In genomic region chr14:27192450-27192849, GRCm38 (mm10) we compare ENCODE assay signal across 8 mouse cellular contexts.
DNase-seq lines count a peak whose midpoint lies in the region; ATAC-seq and TF ChIP-seq lines count a peak whose summit lies in the region.

No protein-coding gene starts in this region.

- no peaks in the 10 kb centered on the region for H3K27me3 ChIP-seq in liver, postnatal 0 days (ENCODE audit: insufficient read depth, low read length)
- H3K27me3 ChIP-seq in stomach, postnatal 0 days (ENCODE audit: control insufficient read depth, insufficient read depth, low read length) = no peaks in the 10 kb centered on the region

- peak; percentile 55 for ATAC-seq in liver, postnatal 0 days
- ATAC-seq in stomach, postnatal 0 days (ENCODE audit: low FRiP score, low TSS enrichment) = no peak

- no peak for TF ChIP-seq EP300 in liver, postnatal 0 days (IDR thresholded peaks at IDR 0.05; ENCODE audit: low read depth)
- TF ChIP-seq EP300 in stomach, postnatal 0 days (optimal IDR thresholded peaks at IDR 0.05) = no peak

- no peaks in the 10 kb centered on the region for H3K9me3 ChIP-seq in liver, postnatal 0 days (ENCODE audit: low read length)
- no peaks in the 10 kb centered on the region for H3K9me3 ChIP-seq in stomach, postnatal 0 days (ENCODE audit: control insufficient read depth, low read length)

- H3K36me3 ChIP-seq in liver, postnatal 0 days (replicated peaks; ENCODE audit: insufficient read depth, low read length) = no peaks in the 10 kb centered on the region
- H3K36me3 ChIP-seq in stomach, postnatal 0 days (ENCODE audit: control insufficient read depth, insufficient read depth, low read length) = no peaks in the 10 kb centered on the region

- intact Hi-C loops in gastrocnemius, adult 2 months (cut with DNase I) = loop anchor here (1.0 kb wide), 1 partner anchor 38 kb away; no protein-coding TSS in a partner anchor
- intact Hi-C loops in gastrocnemius, postnatal 36 days (cut with DNase I) = no loop called here

- H3K27ac ChIP-seq in gastrocnemius, adult 2 months = no peak overlapping the region
- no peak overlapping the region for H3K27ac ChIP-seq in liver, postnatal 0 days (ENCODE audit: low read depth)
- no peak overlapping the region for H3K27ac ChIP-seq in stomach, postnatal 0 days (replicated peaks)

- H3K9ac ChIP-seq in liver, postnatal 0 days (replicated peaks) = no peak overlapping the region
- H3K9ac ChIP-seq in stomach, postnatal 0 days (ENCODE audit: low read length) = no peak overlapping the region

- whole genome bisulfite sequencing in liver, postnatal 0 days (ENCODE audit: insufficient replicate concordance) = 31% methylated on average over 3 of the region's 3 CpGs
- WGBS in stomach, postnatal 0 days = 23% methylated on average over 3 of the region's 3 CpGs

- no peak for DNase-seq in gastrocnemius, adult 2 months
- no peak for DNase-seq in gastrocnemius, postnatal 36 days
- DNase-seq in A20 (ENCODE audit: low read depth, low spot score) = peak; percentile 40
- peak; percentile 62 for DNase-seq in R1 (ENCODE audit: low read depth, low spot score)
- peak; percentile 65 for DNase-seq in liver, postnatal 0 days
- peak; percentile 55 for DNase-seq in stomach, postnatal 0 days (ENCODE audit: low spot score)
- DNase-seq in frontal cortex, postnatal 14 days (ENCODE audit: low spot score in 2 of 2) = no peak
- DNase-seq in urinary bladder, adult 2 months (ENCODE audit: low spot score) = no peak

- no peak overlapping the region for H3K4me2 ChIP-seq in liver, postnatal 0 days (ENCODE audit: low read depth, low read length)
- H3K4me2 ChIP-seq in stomach, postnatal 0 days (replicated peaks; ENCODE audit: low read depth) = no peak overlapping the region

- no peaks in the 10 kb centered on the region for H3K4me1 ChIP-seq in liver, postnatal 0 days (ENCODE audit: insufficient read depth)
- H3K4me1 ChIP-seq in stomach, postnatal 0 days (replicated peaks; ENCODE audit: control insufficient read depth, insufficient read depth) = no peaks in the 10 kb centered on the region

- no peak overlapping the region for H3K4me3 ChIP-seq in gastrocnemius, adult 2 months
- no peak overlapping the region for H3K4me3 ChIP-seq in liver, postnatal 0 days (ENCODE audit: low read depth, low read length)
- no peak overlapping the region for H3K4me3 ChIP-seq in stomach, postnatal 0 days (ENCODE audit: low read depth, low read length)

- peak; percentile 66 for TF ChIP-seq CTCF in gastrocnemius, adult 2 months (IDR thresholded peaks at IDR 0.05)
- peak; percentile 75 for TF ChIP-seq CTCF in liver, postnatal 0 days (IDR thresholded peaks at IDR 0.05; ENCODE audit: low read depth)
- TF ChIP-seq CTCF in stomach, postnatal 0 days (IDR thresholded peaks at IDR 0.05; ENCODE audit: low read depth) = peak; percentile 71

Comparison
In these comparisons a context has a peak if more than half of its experiments do, and no peak if none do; other contexts are left out.
1. DNase-seq: peak in A20 (single experiment), R1 (single experiment), liver, postnatal 0 days (single experiment) and stomach, postnatal 0 days (single experiment); none in gastrocnemius, adult 2 months (single experiment), gastrocnemius, postnatal 36 days (0 of 2), frontal cortex, postnatal 14 days (0 of 2) and urinary bladder, adult 2 months (single experiment).
2. Peak in every context shown above with its lines, with median percentiles within 50 percentile points of each other: CTCF ChIP-seq.